Mouse (Mus musculus): ENCODE results near the gene B4galt3.

- TF ChIP-seq POLR2A (IDR thresholded peaks at IDR 0.05; ENCODE audit: insufficient read depth, low read length) = no peak
- no peak for TF ChIP-seq CTCF (IDR thresholded peaks at IDR 0.05; ENCODE audit: low read depth, low read length)
- TF ChIP-seq EP300 (IDR thresholded peaks at IDR 0.05; ENCODE audit: insufficient read depth, low read depth, low read length) = no peak
Measured at GRCm38 (mm10) chr1:171293906-171294297, 23.8 kb downstream of the B4galt3 start.
